Mouse (Mus musculus): ENCODE data around the gene Ptpn21. TPM values are rescaled to one million over a fixed set of nuclear protein-coding genes. Genes with fewer than 3 reads are reported as not detected.

Gene Ptpn21
- total and polyA plus RNA-seq, 2 experiments from 2014 or later, result 5.4 to 16.0 TPM

DNA sequence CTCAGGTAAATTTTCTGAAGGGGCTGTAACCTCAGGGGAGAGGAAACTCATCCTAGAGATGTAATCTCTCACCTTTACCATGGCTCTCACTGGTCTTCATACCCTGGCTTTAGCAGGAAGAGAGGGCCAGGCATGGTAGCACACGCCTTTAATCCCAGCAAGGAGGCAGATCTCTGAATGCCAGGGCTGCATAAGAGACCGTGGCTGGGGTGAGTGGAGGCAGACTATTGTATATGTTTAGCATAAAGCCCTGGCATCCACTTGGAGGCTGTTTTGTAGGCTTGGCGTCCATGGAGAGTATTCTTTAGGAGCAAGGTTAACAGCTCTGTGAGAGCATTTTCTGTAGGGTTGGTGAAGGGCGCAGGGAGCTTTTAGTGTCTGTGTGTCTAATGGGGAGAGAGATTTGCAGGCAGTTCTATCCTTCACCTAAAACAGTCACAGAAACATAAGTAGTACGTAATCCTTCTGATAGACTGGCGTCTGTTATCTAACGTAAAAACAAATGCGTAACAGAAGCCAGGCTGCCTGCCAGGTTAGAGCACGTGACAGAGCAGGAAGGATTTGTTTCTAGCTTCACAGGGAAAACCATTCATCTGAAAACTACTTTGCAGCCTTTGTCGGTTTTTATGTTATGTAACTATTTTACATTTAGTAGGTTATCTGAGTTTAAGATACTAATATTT is 68.9 kb downstream of the Ptpn21 start:
- Histone ChIP-seq H3K9ac (replicated peaks; ENCODE audit: low read depth, low read length) (0 out of 2 replicates have a peak overlapping the region, but pooled peaks have one; percentile 2), H3K27me3 (ENCODE audit: control insufficient read depth, insufficient read depth, low read length) (no peaks in the 10 kb centered on the region), H3K4me2 (ENCODE audit: low read depth, low read length) (peak overlapping the region; percentile 14; the same call in 1 of the 2 replicates), H3K27ac (ENCODE audit: low read depth) (peak overlapping the region; percentile 62), H3K4me3 (ENCODE audit: low read depth, low read length) (no peak overlapping the region), H3K36me3 (replicated peaks; ENCODE audit: control insufficient read depth, insufficient read depth, low read length) (0 out of 2 replicates have a peak, but pooled peaks cover 7% of the 10 kb centered on the region), H3K9me3 (replicated peaks; ENCODE audit: control insufficient read depth, low read length) (no peaks in the 10 kb centered on the region), H3K4me1 (ENCODE audit: control insufficient read depth, insufficient read depth) (peaks cover 5% of the 10 kb centered on the region)
- DNase-seq (ENCODE audit: low spot score) (peak; percentile 83), ATAC-seq (ENCODE audit: insufficient read depth, low read depth) (peak; percentile 75)
- WGBS, result 17% methylated on average over 10 of the region's 10 CpGs
- TF ChIP-seq EP300 (IDR thresholded peaks at IDR 0.05; ENCODE audit: low read depth), result no peak
- TF ChIP-seq CTCF (IDR thresholded peaks at IDR 0.05; ENCODE audit: low read depth), result no peak

DNA sequence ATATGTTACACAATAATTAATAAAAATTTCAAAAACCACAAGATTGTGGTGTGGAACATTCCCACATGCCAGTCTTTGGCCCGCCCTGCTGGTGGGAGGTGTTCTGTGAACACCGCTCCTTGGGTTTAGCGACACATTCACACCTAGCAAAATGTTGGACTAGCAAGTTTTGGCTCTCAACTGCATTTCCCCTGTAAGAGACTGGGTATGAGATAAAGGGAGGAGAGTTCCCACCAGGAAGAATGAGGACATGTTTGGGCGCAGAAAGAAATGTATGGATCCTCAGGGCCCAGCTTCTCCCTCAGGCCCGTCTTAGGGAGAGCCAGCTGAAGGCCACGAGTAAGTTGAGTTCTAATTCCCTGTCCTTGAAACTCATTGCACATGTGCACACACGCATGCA is 74.6 kb downstream of the Ptpn21 start:
- Histone ChIP-seq H3K27ac (ENCODE audit: low read depth) (no peak overlapping the region), H3K4me3 (ENCODE audit: low read depth, low read length) (no peak overlapping the region), H3K4me1 (ENCODE audit: control insufficient read depth, insufficient read depth) (no peaks in the 10 kb centered on the region), H3K36me3 (replicated peaks; ENCODE audit: control insufficient read depth, insufficient read depth, low read length) (peaks cover 36% of the 10 kb centered on the region), H3K4me2 (ENCODE audit: low read depth, low read length) (no peak overlapping the region), H3K27me3 (ENCODE audit: control insufficient read depth, insufficient read depth, low read length) (no peaks in the 10 kb centered on the region), H3K9ac (replicated peaks; ENCODE audit: low read depth, low read length) (no peak overlapping the region), H3K9me3 (replicated peaks; ENCODE audit: control insufficient read depth, low read length) (no peaks in the 10 kb centered on the region)
- no peak for TF ChIP-seq CTCF (IDR thresholded peaks at IDR 0.05; ENCODE audit: low read depth)
- TF ChIP-seq EP300 (IDR thresholded peaks at IDR 0.05; ENCODE audit: low read depth), result no peak
- ATAC-seq (ENCODE audit: insufficient read depth, low read depth) (no peak), DNase-seq (ENCODE audit: low spot score) (no peak)
- 87% methylated on average over 7 of the region's 7 CpGs for WGBS

DNA sequence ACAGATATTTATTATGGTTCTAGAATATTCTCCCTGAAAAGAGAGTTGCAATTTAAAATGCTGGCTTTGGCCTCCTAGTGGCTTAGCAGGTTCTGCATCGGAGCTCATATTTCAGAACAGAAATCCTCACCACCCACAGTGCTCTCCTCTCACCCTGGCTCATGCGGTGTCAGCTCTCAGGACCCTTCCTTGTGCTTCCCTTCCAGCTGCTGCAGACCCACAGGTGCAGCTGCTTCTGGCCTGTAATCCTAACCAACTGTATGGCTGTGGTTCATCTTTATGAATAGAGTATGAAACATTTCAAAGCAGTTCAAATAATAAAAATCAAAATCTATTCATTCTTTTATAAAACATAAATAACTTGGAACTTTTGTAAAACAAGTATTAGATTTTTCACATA is 80.3 kb downstream of the Ptpn21 start:
- 79% methylated on average over 2 of the region's 2 CpGs for WGBS

DNA sequence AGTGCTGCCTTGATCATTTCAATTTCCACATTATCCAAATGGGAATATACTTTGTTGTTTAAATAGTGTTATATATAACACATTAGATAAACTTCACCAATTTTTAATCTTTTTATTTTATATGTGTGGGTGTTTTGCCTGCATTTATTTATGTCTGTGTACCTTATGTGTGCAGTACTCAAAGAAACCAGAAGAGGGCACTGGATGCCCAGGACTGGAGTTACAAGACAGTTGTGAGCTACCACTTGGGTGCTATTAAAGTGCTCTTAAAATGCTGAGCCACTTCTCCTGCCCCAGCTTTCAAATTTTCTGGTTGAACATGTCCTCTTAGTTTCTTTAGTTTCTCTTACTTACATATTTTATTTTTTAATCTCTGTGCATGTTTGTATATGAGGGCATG is 92.4 kb downstream of the Ptpn21 start:
- no peak for ATAC-seq (ENCODE audit: insufficient read depth, low read depth)
- Histone ChIP-seq H3K9ac (replicated peaks; ENCODE audit: low read depth, low read length) (no peak overlapping the region), H3K4me2 (ENCODE audit: low read depth, low read length) (no peak overlapping the region), H3K27me3 (ENCODE audit: control insufficient read depth, insufficient read depth, low read length) (no peaks in the 10 kb centered on the region), H3K9me3 (replicated peaks; ENCODE audit: control insufficient read depth, low read length) (no peaks in the 10 kb centered on the region), H3K4me1 (ENCODE audit: control insufficient read depth, insufficient read depth) (no peaks in the 10 kb centered on the region), H3K36me3 (replicated peaks; ENCODE audit: control insufficient read depth, insufficient read depth, low read length) (peaks cover 3% of the 10 kb centered on the region; the same call in 1 of the 2 replicates), H3K27ac (ENCODE audit: low read depth) (no peak overlapping the region), H3K4me3 (ENCODE audit: low read depth, low read length) (no peak overlapping the region)
- no peak for DNase-seq (ENCODE audit: low spot score)
- TF ChIP-seq CTCF (IDR thresholded peaks at IDR 0.05; ENCODE audit: low read depth) (peak; percentile 14; the same call in 1 of the 2 replicates), EP300 (IDR thresholded peaks at IDR 0.05; ENCODE audit: low read depth) (no peak)

More for the DNA sequence above, 80.3 kb downstream of the Ptpn21 start:
- DNase-seq (ENCODE audit: low spot score) (no peak), ATAC-seq (ENCODE audit: insufficient read depth, low read depth) (no peak)
- Histone ChIP-seq H3K36me3 (replicated peaks; ENCODE audit: control insufficient read depth, insufficient read depth, low read length) (peaks cover 18% of the 10 kb centered on the region; the same call in 1 of the 2 replicates), H3K27ac (ENCODE audit: low read depth) (no peak overlapping the region), H3K4me1 (ENCODE audit: control insufficient read depth, insufficient read depth) (no peaks in the 10 kb centered on the region), H3K4me2 (ENCODE audit: low read depth, low read length) (no peak overlapping the region), H3K9me3 (replicated peaks; ENCODE audit: control insufficient read depth, low read length) (no peaks in the 10 kb centered on the region), H3K4me3 (ENCODE audit: low read depth, low read length) (no peak overlapping the region), H3K9ac (replicated peaks; ENCODE audit: low read depth, low read length) (no peak overlapping the region), H3K27me3 (ENCODE audit: control insufficient read depth, insufficient read depth, low read length) (no peaks in the 10 kb centered on the region)
- no peak for TF ChIP-seq EP300 (IDR thresholded peaks at IDR 0.05; ENCODE audit: low read depth)
- no peak for TF ChIP-seq CTCF (IDR thresholded peaks at IDR 0.05; ENCODE audit: low read depth)

DNA sequence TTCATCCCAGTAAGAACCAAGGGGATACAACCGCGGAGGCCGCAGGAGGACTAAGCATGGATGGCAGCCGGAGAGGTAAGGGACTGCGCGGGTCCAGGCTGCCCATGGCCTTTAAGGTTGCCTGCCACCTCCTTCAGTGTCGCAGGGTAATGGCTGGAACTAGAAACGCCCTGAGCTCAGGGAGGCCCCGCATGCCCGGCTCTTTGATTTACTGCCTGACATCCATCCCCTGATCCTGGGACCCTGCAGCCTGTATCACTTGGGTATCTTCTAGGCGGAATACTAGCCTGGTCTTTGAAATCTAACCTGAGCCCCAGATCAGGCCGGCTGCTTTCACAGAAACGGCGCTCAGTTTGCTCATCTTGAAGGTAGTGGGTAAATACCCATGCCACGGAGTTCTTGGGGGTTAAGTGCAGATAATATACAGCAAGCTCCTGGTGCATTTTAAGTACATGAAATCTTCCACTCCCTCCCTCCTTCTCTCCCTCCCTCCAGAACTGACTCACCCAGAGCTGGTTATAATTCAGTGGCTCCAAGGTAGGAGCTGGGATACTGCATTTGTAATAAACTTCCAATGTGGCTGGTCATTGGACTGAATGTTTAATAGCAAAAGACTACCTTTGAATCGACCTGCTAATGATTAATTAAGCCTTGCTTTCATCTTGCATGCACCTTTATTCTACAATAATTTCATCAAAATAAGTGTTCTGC is 108.8 kb downstream of the Ptpn21 start:
- Histone ChIP-seq H3K27me3 (ENCODE audit: control insufficient read depth, insufficient read depth, low read length) (no peaks in the 10 kb centered on the region), H3K4me1 (ENCODE audit: control insufficient read depth, insufficient read depth) (peaks cover 7% of the 10 kb centered on the region; the same call in 1 of the 2 replicates), H3K9ac (replicated peaks; ENCODE audit: low read depth, low read length) (peak overlapping the region; percentile 60), H3K4me2 (ENCODE audit: low read depth, low read length) (peak overlapping the region; percentile 81), H3K27ac (ENCODE audit: low read depth) (peak overlapping the region; percentile 15; the same call in 1 of the 2 replicates), H3K9me3 (replicated peaks; ENCODE audit: control insufficient read depth, low read length) (no peaks in the 10 kb centered on the region), H3K36me3 (replicated peaks; ENCODE audit: control insufficient read depth, insufficient read depth, low read length) (peaks cover 6% of the 10 kb centered on the region; the same call in 1 of the 2 replicates), H3K4me3 (ENCODE audit: low read depth, low read length) (peak overlapping the region; percentile 76)
- WGBS, result 2% methylated on average over 16 of the region's 16 CpGs
- TF ChIP-seq EP300 (IDR thresholded peaks at IDR 0.05; ENCODE audit: low read depth) (no peak), CTCF (IDR thresholded peaks at IDR 0.05; ENCODE audit: low read depth) (no peak)
- ATAC-seq (ENCODE audit: insufficient read depth, low read depth) (peak; percentile 82), DNase-seq (ENCODE audit: low spot score) (peak; percentile 7)
